Mouse (Mus musculus) naive thymus-derived CD4-positive, alpha-beta T cell, adult 2 months (primary cell): ENCODE measurements around the gene Elmo2.

ENCODE experiments used
- DNase-seq: peaks from one replicate; pipeline ENCODE4 v3.0.0-alpha.2; 2011; ENCODE audit warnings: low read depth

Elmo2 gene

GRCm38 (mm10) chr2:165296571-165296970, 29.7 kb downstream of the Elmo2 start:
- DNase-seq: no peak

DNA sequence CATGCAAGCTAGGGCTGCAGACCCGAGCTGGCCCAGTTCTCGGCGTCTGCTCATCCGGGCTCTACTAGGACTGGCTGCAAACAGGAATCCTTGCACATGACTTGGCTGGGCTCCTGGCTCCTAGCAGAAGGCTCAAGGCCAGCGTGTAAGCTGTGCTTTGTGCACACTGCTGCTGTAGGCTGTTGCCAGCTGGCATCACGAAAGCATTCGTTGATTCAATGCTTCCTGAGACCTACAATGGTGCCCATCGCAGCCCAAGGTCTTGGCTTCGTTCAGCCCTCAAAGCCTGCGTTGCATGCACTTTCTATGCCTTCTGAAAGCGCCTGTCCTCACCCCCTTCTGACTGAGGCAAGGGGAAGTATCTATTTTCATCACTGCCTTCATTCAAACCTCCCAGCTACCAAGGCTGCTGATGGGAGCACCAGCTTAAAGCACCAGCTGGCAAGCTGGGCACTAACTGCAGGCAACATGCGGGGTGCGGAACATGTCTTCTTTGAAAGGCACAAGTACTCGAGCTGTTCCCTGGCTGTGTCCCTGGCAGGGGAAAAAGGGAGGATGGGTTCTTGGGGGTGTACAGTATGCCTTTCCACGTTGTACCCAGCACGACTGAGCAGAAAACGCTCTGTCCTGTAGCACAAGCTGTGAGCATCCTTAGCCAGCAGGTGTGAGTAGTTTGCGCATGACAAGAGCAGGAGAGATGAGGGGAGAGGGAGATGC, 37.8 kb downstream of the Elmo2 start:
- peak; percentile 14 for DNase-seq

GRCm38 (mm10) chr2:165287202-165287984, 38.9 kb downstream of the Elmo2 start, which contains the start of gene Slc35c2:
Gene Slc35c2 (minus strand): TSS chr2:165287869.
- DNase-seq: peak; percentile 91

DNA sequence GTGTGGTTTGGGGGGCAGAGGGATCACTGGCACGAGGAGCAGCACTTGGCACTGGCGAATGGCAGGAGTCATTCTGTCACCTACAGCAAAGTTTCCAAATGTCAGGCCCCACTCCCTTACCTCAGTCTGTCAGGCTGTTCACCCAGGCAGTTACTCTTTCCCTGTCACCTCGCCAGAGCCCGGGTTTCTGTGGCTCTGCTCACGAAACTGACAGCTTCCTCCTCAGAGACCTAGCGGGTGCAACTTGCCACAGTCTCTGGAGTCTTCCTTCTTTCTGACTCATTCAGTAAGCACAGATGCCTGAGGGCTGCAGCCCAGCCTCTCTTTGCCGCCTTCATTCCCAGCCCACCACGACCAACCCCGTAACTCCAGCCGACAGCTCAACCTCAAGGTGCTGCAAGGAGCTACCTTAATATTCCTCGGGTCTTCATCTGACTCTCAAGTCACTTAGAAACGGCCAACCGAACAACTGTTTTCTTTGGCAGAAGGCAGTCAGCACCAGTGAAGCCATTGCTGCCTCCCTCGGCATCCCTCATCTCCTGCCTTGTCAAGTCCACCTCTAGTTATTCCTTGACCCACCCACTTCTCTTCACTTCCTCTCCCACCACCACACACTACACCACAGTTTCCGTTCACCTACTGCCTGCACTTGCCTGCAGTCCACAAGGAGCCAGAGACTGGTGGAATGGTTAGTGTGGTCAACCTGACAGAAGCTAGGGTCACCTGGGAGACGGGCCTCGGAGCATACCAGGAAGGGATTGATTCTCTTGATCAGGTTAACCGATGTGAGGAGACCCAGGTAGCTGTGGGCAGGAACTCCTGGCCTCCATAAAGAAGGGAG, 39.7 kb downstream of the Elmo2 start:
- DNase-seq: peak; percentile 55

DNA sequence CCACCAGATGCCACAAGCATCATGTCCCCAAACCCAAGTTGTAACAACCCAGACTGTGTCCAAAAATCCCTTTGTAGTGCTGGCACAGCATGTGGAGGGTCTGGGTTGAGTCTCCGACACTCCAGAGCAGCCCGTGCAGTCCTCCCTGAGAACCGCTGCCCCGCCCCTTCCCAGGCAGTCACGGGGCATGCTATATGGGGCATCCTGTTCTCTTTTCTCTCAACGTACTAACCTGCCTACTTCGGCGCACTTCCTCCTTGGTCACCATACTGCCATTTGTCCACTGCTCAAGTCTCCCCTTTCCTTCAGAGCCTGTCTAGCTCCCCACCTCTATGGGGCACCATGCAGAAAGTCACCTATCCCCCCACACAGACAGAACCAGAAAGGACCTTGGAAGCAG, 40.7 kb downstream of the Elmo2 start:
- peak; percentile 69 for DNase-seq

DNA sequence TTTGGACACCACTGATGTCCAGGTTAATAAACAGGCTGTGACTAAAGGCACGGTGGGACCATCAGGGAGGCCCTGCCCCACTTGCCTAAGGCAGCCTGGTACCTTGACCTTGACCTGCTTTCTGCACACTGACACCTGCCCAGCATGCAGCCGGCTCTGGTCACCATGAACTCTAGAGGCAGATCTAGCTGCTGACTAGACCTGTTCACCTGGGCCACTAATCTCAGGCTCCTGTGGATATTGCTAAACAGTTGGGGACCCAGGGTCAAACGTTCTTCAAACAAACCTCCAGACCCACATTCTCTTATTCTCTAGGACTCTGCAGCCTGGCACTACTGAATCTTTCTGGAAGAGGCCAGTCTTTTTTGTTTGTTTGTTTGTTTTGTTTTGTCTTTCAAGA, 41.2 kb downstream of the Elmo2 start:
- DNase-seq: no peak

GRCm38 (mm10) chr2:165284377-165284776, 41.9 kb downstream of the Elmo2 start:
- DNase-seq: no peak

GRCm38 (mm10) chr2:165283644-165284043, 42.6 kb downstream of the Elmo2 start:
- no peak for DNase-seq

DNA sequence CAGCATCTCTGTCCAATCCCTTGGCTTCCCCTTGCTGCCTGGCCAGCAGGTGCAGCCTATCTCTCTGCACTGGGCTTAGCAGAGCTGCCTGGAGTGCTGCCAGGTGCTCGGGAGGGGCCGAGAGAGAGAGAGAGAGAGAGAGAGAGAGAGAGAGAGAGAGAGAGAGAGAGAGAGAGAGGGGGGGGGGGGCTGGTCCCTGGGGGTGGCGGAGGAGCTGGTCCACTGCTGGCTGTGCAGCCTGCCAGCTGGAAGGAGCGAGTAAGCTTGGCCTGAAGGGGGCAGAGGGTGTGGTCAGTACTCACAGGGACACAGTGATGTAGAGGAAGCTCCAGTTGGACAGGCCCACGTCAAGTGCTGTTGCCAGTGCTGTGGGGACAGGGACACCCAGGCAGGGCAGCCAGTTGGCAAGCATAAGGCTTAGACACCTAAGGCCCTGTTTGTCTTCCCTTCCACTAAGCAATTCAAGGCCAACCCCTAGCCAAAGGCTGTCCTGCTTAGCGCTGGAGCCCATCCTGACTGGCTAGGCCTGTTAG, 44.4 kb downstream of the Elmo2 start:
- DNase-seq: no peak

DNA sequence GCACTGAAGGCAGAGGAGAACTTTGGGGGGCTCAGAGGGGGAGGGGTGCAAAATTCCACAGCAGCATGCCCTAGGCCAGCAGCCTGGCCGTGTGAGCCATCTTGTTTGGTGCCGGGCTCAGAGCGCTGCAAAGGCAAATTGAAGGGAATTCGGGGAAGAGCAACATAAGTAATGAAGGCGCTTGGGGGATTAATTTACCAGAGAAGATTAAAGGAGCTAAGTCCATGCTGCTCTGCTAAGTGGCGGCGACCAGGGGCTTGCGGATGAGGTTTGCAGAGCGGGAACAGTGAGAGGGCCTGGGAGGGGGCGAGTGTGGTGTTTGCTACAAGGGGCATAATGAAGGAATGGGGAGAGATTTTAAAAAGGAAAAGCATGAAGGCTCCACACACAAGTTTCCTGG, 46.9 kb downstream of the Elmo2 start:
- DNase-seq: no peak

- no peak for DNase-seq
Observed at GRCm38 (mm10) chr2:165277188-165277740, 49.0 kb downstream of the Elmo2 start.

DNA sequence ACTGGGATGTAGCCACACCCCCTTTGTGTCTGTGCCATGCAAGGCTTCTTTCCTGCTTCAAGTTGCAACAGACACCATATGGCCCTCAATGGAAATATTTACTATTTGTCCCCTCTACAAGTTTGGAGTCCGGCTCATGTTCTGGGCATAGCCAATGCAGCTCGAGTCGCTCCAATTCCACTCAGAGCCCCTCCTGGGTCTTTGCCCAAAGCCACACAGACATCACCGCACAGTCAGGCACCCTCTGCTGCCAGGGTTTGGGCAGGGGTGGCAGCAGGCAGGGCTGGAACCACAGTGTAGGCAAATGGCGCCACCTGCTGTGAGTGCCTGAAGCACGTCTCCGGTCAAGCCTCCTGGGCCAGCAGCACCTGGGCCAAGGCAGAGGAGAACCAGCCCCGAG, 50.5 kb downstream of the Elmo2 start:
- DNase-seq: peak; percentile 51

GRCm38 (mm10) chr2:165275124-165275640, 51.1 kb downstream of the Elmo2 start:
- no peak for DNase-seq

DNA sequence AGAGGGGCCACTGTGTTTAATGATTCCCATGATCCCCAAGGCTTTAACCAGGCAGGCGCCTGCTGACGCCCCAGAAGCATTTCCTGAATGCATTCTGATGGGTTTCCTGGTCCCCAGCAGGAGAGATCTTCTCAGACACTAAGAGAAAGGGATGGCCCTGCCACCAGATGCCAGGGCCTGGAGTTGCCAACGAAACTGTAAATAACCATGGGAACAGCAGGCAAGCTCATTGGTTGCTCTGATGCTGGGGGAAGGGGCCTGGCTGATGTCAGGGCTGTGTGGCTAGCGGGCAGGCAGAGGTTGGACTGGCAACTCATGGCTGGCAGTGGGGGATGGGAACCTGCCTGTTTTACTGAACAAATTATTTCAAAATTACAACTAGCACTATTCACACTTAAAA, 52.7 kb downstream of the Elmo2 start:
- no peak for DNase-seq

- DNase-seq: no peak
Observed at GRCm38 (mm10) chr2:165271326-165271725, 55.0 kb downstream of the Elmo2 start.

- no peak for DNase-seq
Observed at GRCm38 (mm10) chr2:165270858-165271257, 55.4 kb downstream of the Elmo2 start.

- no peak for DNase-seq
Observed at GRCm38 (mm10) chr2:165266739-165267138, 59.5 kb downstream of the Elmo2 start.

GRCm38 (mm10) chr2:165263861-165264260, 62.4 kb downstream of the Elmo2 start:
- DNase-seq: no peak

DNA sequence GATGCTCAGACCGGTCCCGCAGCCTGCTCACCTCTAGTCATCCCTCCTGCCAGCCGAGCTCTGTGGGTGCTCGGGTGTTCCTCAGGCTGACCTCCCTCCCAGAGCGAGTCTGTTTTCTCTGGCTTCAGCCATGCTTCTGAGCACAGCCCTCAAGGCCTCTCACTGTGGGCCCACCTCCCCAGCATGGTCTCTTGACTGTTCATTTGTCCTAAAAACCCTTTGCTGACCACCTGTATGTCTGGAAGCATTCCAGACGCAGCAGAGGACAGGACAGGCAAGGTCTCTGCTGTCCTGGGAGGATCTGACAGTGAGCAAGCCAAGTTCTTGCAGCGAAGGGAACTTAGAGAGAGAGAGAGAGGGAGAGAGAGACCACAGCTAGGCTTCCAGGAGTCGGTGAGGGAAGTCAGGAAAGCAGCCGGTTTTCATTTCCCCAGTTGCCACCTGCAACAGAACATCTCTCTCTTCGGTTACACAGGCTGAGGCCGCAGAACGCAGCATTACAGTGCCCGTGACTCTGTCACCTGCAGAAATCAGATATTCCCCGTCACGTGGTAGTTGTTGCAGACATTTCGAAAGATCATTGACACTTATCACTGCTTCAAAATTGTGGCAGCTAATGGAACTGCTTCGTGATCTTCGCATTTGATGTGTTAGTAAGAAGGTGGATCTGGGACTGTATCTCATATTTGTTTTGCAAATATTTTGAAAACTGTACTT, 63.8 kb downstream of the Elmo2 start:
- DNase-seq: no peak

GRCm38 (mm10) chr2:165259859-165260258, 66.4 kb downstream of the Elmo2 start:
- no peak for DNase-seq

- DNase-seq: no peak
Observed at GRCm38 (mm10) chr2:165258321-165258720, 68.0 kb downstream of the Elmo2 start.
